Mouse (Mus musculus) brain, embryonic 14.5 days (tissue): ENCODE data around the gene Ndufaf1.

ENCODE experiments used
- CTCF ChIP-seq: fragments of 200-500 bp; IDR thresholded peaks from 2 replicates; pipeline ENCODE4 v1.5.1; 2012; ENCODE audit warnings: inconsistent platforms, mild to moderate bottlenecking, moderate library complexity, borderline replicate concordance; ENCODE audit not compliant: insufficient read depth, insufficient read length; ENCODE audit errors: extremely low read depth
- POLR2A ChIP-seq: fragments of 200-500 bp; IDR thresholded peaks from 2 replicates; pipeline ENCODE4 v1.6.1; 2012; ENCODE audit warnings: mild to moderate bottlenecking, inconsistent platforms, borderline replicate concordance; ENCODE audit not compliant: poor library complexity, insufficient read depth, insufficient read length, severe bottlenecking; ENCODE audit errors: extremely low read depth

DNA sequence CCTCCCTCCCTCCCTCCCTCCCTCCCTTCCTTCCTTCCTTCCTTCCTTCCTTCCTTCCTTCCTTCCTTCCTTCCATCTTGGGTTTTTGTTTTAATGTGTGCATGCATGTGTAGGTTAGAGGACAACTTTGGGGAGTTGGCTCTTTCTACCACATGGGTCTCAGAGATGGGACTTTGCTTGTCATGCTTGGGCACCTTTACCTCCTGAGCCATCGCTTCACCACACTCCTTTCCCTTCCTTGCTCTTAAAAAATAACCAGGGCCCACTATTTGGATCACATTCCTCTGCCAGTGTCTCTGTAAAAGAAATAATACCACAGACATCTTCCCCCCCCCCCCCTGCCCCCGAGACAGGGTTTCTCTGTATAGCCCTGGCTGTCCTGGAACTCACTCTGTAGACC lies 21.1 kb upstream of the Ndufaf1 start:
- TF ChIP-seq CTCF (no peak), POLR2A (no peak)
